Mouse (Mus musculus) ES-Bruce4 (cell line): ENCODE measurements at regions not wholly inside any gene's neighbourhood (a gene's known extent, or its start where the extent isn't known, plus 50 kb on each side); places are given as distances from the start of the nearest gene placed in this dataset.

ENCODE experiments used
- CTCF ChIP-seq: IDR thresholded peaks from one replicate; pipeline ENCODE4 v1.8.1; 2011; ENCODE audit warnings: low read depth, low read length
- POLR2A ChIP-seq: IDR thresholded peaks from one replicate; pipeline ENCODE4 v1.8.1; 2011; ENCODE audit warnings: low read length; ENCODE audit not compliant: insufficient read depth

DNA sequence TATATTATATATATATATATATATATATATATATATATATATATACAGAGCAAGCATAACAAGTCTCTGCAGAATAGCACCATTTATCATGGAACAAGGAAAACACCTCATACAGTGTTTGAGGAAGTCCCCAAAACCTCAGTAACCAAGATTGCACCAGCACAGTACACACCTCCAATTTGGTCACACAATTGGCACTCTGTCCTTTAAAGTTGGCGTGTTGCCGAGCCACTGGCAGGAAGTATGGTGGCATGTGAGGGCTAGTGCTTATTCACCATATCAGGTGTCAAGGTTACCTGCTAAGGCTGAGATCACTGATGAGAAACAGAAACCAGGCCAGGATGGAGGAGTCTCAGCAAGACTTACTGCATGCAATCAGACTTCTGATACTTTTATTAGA lies 436.0 kb upstream of the Pkdcc start:
- no peak for TF ChIP-seq CTCF
- TF ChIP-seq POLR2A: no peak
